Mouse (Mus musculus): Measurements from ENCODE around the gene Snapc5.

Snapc5 gene

DNA sequence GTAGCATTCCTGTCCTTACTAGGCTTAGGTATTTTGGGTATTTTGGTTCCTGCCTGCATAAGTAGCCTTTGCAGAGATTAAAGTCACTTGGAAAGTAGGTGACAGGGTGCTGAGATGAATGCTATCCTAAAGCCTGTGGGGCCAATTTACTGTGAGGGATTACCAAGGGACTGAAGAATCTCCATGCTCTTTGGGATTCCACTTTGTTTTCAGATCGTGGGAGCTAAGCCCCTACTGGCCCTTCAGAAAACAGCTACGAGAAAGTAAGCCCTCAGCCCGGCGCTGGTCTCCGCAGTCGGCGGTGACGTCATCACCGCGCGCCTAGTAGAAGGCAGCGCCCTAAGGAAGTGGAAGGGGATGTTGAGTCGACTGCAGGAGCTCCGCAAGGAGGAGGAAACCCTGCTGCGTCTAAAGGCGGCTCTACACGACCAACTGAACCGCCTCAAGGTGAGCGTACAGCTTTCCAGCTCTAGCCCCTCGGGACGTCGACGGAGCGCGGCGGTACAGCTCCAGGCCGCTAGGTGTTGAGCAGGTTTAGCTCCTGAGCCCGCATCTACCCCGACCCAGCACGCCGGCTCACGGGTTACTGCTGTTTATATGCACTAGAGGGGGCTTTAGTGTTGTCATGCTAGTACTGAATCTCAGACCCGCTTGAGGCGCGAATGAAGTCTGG is at the start of gene Snapc5:
TSS of gene Snapc5 (plus strand) at position 301 of the 673 bp plus-strand sequence.
- peak; percentile 57; the same call in 1 of the 2 replicates for TF ChIP-seq GATA4 (IDR thresholded peaks at IDR 0.05; ENCODE audit: insufficient replicate concordance, low read length)

GRCm38 (mm10) chr9:64131623-64132022 is 47.5 kb upstream of the Snapc5 start:
- no peak for TF ChIP-seq GATA4 (IDR thresholded peaks at IDR 0.05; ENCODE audit: insufficient replicate concordance, low read length)

DNA sequence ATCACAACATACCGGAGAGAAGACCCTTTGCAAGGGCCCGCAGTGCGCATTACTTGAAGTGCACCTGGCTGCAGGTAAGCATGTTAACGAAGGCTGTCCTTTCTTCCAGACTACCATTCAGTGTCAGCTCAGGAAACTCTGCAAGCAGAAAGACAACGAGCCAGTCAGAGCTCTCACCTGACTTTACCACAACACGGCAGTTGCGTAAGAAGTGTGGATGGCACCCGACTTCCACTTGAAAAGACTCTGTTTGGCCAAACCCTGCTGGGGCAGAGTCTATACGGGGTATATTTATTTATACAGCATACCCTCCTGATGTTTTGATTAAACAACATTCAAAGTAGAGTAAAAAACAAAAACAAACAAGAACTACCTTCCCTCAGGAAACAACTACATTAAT is 39.2 kb upstream of the Snapc5 start:
- no peak for TF ChIP-seq GATA4 (IDR thresholded peaks at IDR 0.05; ENCODE audit: insufficient replicate concordance, low read length)

DNA sequence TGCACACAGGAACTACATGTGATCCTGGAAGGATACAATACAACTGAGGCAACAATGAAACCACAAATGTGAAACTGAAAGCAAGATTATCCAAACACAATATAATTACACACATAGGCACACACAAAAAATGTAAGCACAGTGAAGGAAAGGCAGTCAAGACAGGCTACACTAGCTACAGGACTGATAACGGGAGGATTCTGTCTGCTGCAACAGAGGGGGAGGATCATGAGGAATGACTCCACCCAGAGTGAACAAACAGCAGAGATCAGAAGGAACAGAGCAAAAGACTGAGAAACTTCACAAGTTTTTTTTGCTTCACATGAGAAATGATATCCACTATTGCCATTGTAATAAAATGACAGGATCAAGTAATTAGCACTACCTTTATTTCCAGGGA is 22.4 kb upstream of the Snapc5 start:
- no peak for TF ChIP-seq GATA4 (IDR thresholded peaks at IDR 0.05; ENCODE audit: insufficient replicate concordance, low read length)

DNA sequence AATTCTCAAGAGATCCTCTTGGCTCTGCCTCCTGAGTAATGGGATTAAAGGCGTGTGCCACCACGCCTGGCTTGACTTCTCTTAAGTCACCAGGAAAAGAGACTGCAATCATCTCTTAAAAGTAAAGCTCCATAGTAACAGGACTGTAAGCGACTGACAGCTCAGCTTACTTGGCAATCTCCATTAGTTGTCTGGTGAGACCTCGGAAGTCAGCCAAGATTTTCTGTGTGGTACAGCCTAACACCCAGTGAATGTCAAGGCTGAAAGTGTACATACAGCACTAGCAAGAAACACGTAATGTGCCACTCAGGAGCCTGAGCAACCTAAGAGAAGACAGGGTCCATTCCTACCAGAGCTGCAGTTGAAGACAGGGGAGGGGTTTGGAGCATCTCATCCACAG is 18.6 kb upstream of the Snapc5 start:
- no peak for TF ChIP-seq GATA4 (IDR thresholded peaks at IDR 0.05; ENCODE audit: insufficient replicate concordance, low read length)

DNA sequence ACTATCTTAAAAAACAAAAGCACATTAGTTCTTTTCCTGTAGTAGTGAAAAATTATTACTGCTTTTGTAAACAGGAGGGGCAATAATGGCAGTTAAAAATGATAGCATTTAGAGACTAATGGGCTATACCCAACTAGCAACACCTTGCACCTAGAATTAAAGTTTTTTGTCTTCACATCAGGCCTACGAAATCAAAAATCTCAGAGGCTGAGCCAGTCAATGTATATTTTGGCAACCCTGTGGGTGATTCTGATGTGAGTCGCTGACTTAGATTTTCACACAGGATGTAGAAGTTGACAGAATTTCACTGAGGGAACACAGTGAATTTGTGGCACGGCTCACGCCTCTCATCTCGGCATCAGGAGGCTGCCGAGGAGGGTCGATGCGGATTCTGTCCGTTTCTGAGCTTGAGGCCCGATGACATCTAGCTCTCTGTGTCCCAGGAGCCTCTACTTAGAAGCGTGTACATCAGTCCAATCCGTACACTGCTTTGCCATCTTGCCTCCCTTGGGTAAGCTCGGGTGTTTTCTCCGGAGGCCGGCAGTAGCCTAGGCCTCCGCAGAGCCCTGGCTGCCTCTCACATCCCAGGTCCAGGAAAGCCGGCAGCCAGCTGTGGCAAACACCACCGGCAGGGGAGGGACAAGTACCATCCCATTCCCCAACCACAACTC is 6.8 kb upstream of the Snapc5 start:
- TF ChIP-seq GATA4 (IDR thresholded peaks at IDR 0.05; ENCODE audit: insufficient replicate concordance, low read length) = no peak

GRCm38 (mm10) chr9:64172816-64173665 is 6.0 kb upstream of the Snapc5 start, which contains the start of the genes Zwilch and Rpl4:
TSS of gene Zwilch (minus strand) at chr9:64173104.
TSS of gene Rpl4 (plus strand) at chr9:64173375.
- TF ChIP-seq GATA4 (IDR thresholded peaks at IDR 0.05; ENCODE audit: insufficient replicate concordance, low read length) = peak; percentile 92

DNA sequence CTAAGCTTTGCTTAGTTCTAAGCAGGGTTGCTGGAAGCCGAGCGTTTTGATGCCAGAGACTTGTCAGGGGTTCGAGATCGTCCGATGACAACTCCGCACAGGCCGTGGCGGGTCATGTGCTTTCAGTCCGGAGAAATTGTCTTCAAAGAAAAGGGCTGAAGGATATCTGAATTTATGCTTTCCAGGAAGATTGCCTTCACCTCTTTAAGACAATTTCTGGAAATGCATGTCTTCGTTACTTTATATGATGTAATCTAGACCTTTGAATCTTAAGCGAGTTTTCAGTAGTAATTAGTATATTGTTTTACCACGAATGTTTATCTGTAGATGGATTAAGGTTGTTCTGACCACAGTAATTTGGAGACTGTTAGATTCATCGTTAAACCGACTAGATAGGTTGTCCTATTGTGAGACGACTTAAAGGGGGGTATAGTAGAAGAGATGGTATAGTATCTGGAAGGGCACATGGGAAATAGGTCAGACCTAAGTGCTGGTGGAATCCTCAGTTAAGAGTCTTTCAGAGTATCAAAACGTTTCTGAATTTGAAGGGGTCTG is 5.3 kb upstream of the Snapc5 start:
- TF ChIP-seq GATA4 (IDR thresholded peaks at IDR 0.05; ENCODE audit: insufficient replicate concordance, low read length) = no peak

DNA sequence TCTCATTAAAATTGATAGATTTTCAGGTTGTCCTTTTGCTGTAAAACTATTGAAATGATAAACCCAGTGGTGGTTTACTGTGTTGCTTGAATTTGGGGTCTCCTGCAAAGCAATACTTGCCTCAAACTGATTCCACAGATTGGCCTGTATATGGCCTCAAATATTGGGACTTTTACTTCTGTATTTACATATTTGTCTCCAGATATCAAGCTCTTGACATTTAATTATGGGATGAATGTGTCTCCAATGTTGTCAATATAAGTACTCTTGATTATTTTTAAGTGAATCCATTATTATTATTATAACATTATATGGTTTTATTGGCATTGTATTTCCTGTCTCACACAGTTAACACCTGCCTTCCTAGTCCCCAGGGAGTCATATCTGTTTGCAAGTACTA is 4.7 kb upstream of the Snapc5 start:
- no peak for TF ChIP-seq GATA4 (IDR thresholded peaks at IDR 0.05; ENCODE audit: insufficient replicate concordance, low read length)

DNA sequence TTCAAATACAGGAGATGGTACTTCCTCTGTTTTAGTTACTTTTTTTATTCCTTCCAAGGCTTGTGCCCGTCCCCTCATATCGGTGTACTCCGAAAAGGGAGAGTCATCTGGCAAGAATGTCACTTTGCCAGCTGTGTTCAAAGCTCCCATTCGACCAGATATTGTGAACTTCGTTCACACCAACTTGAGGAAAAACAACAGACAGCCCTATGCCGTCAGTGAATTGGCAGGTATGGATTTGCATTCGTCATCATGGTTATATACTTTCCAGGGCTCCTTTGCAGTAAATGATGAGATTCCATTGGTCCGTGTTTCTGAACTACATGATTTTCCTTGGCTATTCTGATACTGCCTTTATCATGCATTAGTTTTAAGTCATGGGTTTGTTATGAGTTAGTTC is 4.3 kb upstream of the Snapc5 start:
- no peak for TF ChIP-seq GATA4 (IDR thresholded peaks at IDR 0.05; ENCODE audit: insufficient replicate concordance, low read length)

DNA sequence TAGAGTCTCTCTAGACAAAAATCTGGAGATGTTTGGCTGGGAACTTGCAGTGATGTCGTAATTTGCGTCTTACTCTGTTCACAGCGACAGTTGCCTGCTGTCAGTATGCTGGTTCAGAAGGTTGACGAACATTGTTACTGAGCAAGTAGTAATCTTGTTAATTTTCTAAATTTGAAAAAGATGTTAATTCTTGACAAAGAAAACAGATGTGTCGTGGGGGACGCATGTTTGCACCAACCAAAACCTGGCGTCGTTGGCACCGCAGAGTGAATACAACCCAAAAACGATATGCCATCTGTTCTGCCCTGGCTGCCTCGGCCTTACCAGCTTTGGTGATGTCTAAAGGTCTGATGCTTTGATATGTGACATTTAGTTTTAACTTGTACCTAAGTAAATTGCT is 3.7 kb upstream of the Snapc5 start:
- no peak for TF ChIP-seq GATA4 (IDR thresholded peaks at IDR 0.05; ENCODE audit: insufficient replicate concordance, low read length)

DNA sequence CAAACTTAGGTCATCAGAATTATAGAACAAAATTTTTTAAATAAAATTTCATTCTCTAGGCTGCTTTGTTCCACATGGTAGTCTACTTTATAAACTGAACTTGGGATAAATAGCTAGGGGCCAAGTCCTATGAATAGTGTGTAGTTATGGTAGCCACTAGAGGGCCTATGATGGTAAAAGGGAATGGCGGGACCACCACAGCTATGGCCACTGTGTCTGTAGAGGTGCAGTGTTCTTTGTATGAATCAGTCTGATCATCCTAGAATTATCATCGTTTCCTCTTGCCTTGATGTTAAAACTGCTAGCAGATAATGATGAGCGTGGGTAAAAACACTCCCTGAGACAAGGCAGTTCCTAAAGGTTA is 482 bp upstream of the Snapc5 start:
- no peak for TF ChIP-seq GATA4 (IDR thresholded peaks at IDR 0.05; ENCODE audit: insufficient replicate concordance, low read length)

- TF ChIP-seq GATA4 (IDR thresholded peaks at IDR 0.05; ENCODE audit: insufficient replicate concordance, low read length) = no peak
Measured at GRCm38 (mm10) chr9:64184166-64184840, 5.2 kb downstream of the Snapc5 start.

DNA sequence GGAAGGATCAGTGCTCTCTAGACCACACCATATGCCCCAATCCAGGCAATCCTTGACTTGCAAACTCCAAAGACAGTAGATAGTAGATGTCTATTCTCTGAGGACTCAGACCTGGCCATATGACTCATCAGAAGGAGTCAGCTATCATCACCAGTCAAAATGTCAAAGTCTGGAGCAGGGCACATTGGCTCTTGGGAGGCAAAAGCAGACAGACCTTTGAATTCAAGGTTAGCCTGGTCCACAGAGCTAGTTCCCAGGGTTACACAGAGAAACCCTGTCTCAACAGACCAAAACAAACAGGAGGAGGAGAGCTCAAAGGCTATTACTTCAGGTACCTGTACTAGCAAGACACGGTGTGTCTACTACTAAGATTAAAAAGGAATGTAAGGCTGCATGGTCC is 14.8 kb downstream of the Snapc5 start:
- no peak for TF ChIP-seq GATA4 (IDR thresholded peaks at IDR 0.05; ENCODE audit: insufficient replicate concordance, low read length)

- no peak for TF ChIP-seq GATA4 (IDR thresholded peaks at IDR 0.05; ENCODE audit: insufficient replicate concordance, low read length)
Measured at GRCm38 (mm10) chr9:64195554-64195953, 16.5 kb downstream of the Snapc5 start.
